Mouse (Mus musculus) stomach, embryonic 14.5 days (tissue): ENCODE measurements at regions not wholly inside any gene's neighbourhood (a gene's known extent, or its start where the extent isn't known, plus 50 kb on each side); places are given as distances from the start of the nearest gene placed in this dataset.

ENCODE experiments used
- ATAC-seq: fragments of 200-750 bp; cut with Nextera tagmentation; 2 replicates; pipeline ENCODE4 v1.8.0; 2017; ENCODE audit warnings: low read depth, moderate TSS enrichment; ENCODE audit not compliant: insufficient number of reproducible peaks, insufficient read depth, low FRiP score
- H3K27ac ChIP-seq: fragments of 300-500 bp; sonication (generic); 2 replicates; pipeline ENCODE4 v1.5.1; 2014; ENCODE audit warnings: mild to moderate bottlenecking, low read length, moderate library complexity, mixed read lengths
- H3K27me3 ChIP-seq: fragments of 300-500 bp; sonication (generic); 2 replicates; pipeline ENCODE4 v1.6.1; 2014; ENCODE audit warnings: low read length, control low read depth, mixed read lengths; ENCODE audit not compliant: control insufficient read depth, insufficient read depth
- H3K36me3 ChIP-seq: fragments of 300-500 bp; sonication (generic); 2 replicates; pipeline ENCODE4 v1.6.1; 2014; ENCODE audit warnings: mild to moderate bottlenecking, control low read depth, low read length, moderate library complexity, mixed read lengths; ENCODE audit not compliant: control insufficient read depth, insufficient read depth
- H3K4me1 ChIP-seq: fragments of 300-500 bp; sonication (generic); 2 replicates; pipeline ENCODE4 v1.6.1; 2014; ENCODE audit warnings: low read length, control low read depth, mixed read lengths; ENCODE audit not compliant: control insufficient read depth, insufficient read depth
- H3K4me2 ChIP-seq: fragments of 300-500 bp; sonication (generic); replicated peaks from 2 replicates; pipeline ENCODE4 v1.6.1; 2014; ENCODE audit warnings: low read depth, low read length, control low read depth
- H3K4me3 ChIP-seq: fragments of 300-500 bp; sonication (generic); 2 replicates; pipeline ENCODE4 v1.5.1; 2014; ENCODE audit warnings: low read depth, low read length, control low read depth
- H3K9ac ChIP-seq: fragments of 300-500 bp; sonication (generic); replicated peaks from 2 replicates; pipeline ENCODE4 v1.6.1; 2014; ENCODE audit warnings: low read depth, mild to moderate bottlenecking, control low read depth, low read length, moderate library complexity, mixed read lengths
- H3K9me3 ChIP-seq: fragments of 300-500 bp; sonication (generic); 2 replicates; pipeline ENCODE4 v1.6.1; 2016; ENCODE audit warnings: low read depth, low read length, control low read depth; ENCODE audit not compliant: control insufficient read depth
- WGBS: fragments of 180-500 bp; shearing (Covaris S2); extraction: QIAGEN DNeasy Blood & Tissue Kit; methylation state at CpG from one replicate; pipeline ENCODE4 v1.1.7; 2014; 5-methylcytosine and 5-hydroxymethylcytosine counted together

DNA sequence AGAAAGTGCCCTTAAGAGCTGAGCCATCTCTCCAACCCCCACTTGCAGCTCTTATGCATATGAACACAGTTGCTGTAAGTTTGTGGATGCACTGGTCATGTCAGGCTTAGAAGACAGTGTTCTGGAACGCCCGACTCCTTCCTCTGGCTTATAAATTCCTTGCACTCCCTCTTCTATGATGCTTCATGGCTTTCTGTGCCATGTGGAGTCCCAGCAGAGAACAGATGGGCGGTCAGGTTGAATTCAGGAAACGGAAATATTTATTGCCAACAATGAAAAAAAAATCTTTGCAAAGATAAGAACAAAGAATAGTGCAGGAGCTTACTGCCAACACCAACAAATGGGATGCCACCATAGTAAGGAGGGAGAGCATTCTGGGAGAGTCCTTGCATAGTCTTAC is 113.9 kb upstream of the Arg1 start:
- H3K4me3 ChIP-seq, result no peak overlapping the region
- H3K4me2 ChIP-seq, result no peak overlapping the region
- H3K9ac ChIP-seq, result no peak overlapping the region
- H3K27me3 ChIP-seq, result no peaks in the 10 kb centered on the region
- WGBS, result 86% methylated on average over 4 of the region's 4 CpGs
- H3K4me1 ChIP-seq, result no peaks in the 10 kb centered on the region
- no peak for ATAC-seq
- no peaks in the 10 kb centered on the region for H3K36me3 ChIP-seq
- no peaks in the 10 kb centered on the region for H3K9me3 ChIP-seq
- no peak overlapping the region for H3K27ac ChIP-seq

GRCm38 (mm10) chr10:25039926-25040325 is 112.6 kb upstream of the Arg1 start:
- H3K27ac ChIP-seq, result no peak overlapping the region
- H3K4me3 ChIP-seq, result no peak overlapping the region
- H3K36me3 ChIP-seq, result no peaks in the 10 kb centered on the region
- WGBS, result 89% methylated on average over 3 of the region's 3 CpGs
- no peaks in the 10 kb centered on the region for H3K27me3 ChIP-seq
- ATAC-seq, result no peak
- H3K4me2 ChIP-seq, result no peak overlapping the region
- H3K4me1 ChIP-seq, result no peaks in the 10 kb centered on the region
- no peaks in the 10 kb centered on the region for H3K9me3 ChIP-seq
- H3K9ac ChIP-seq, result no peak overlapping the region

DNA sequence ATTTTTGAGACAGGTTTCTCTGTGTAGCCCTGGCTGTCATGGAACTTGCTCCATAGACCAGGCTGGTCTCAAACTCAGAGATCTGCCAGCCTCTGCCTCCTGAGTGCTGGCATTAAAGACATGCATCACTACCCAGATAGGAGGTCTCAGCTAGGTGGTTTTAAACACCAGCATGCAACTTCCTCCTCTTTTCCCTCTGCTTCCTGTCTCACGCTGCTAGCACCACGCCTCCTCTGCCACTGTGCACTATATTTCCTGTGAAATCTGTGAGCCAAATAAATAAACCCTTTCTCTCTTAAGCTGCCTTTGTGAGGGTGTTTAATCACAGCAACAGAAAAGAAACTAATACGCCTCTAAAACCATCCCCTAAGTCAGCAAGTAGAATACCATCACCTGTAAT is 109.6 kb upstream of the Arg1 start:
- Histone ChIP-seq H3K4me1 (no peaks in the 10 kb centered on the region), H3K36me3 (no peaks in the 10 kb centered on the region), H3K9ac (no peak overlapping the region), H3K4me2 (no peak overlapping the region), H3K9me3 (no peaks in the 10 kb centered on the region), H3K4me3 (no peak overlapping the region), H3K27ac (no peak overlapping the region), H3K27me3 (no peaks in the 10 kb centered on the region)
- 85% methylated on average over 3 of the region's 3 CpGs for WGBS
- ATAC-seq, result no peak

DNA sequence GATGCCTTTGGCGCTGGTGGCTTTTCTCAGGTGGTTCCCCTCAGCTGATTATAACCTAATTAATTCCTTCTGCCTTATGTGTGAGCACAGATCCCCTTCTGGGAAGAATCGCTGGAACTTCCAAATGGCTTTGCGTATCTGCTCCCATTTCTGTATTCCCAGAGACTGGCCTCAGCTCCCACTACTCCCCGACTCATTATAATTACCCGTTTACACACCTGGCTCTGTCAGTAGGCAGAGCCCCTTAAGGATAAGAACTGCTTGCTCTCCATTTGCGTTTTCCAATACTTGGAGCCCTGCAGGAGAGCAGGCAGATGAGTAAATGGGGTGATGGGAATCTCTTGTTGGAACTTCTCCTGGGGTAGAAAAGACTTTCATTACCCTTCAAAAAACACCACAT is 108.1 kb upstream of the Arg1 start:
- no peaks in the 10 kb centered on the region for H3K27me3 ChIP-seq
- H3K9me3 ChIP-seq, result no peaks in the 10 kb centered on the region
- no peaks in the 10 kb centered on the region for H3K36me3 ChIP-seq
- no peak overlapping the region for H3K9ac ChIP-seq
- H3K4me2 ChIP-seq, result no peak overlapping the region
- no peak overlapping the region for H3K4me3 ChIP-seq
- H3K27ac ChIP-seq, result no peak overlapping the region
- WGBS, result 71% methylated on average over 6 of the region's 6 CpGs
- no peaks in the 10 kb centered on the region for H3K4me1 ChIP-seq
- ATAC-seq, result no peak

DNA sequence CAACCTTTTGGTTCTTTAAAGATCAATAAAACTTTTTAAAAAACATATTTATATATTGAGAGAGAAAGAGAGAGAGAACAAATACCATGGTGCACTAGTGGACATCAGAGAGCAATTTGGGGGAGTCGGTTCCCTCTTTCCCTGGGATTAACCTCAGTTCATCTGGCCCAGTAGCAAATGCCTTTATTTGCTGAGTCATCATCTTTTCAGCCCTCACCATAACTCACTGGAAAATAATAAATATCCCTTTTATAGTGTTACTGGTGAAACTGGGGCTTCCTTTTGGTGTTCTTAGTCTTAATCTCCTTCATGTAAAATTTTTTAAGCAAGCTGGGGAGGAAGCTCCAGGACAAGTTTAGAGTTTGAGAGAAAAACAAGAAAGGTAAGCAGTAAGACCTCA is 105.3 kb upstream of the Arg1 start:
- Histone ChIP-seq H3K9me3 (no peaks in the 10 kb centered on the region; the same call in 1 of the 2 replicates), H3K27me3 (no peaks in the 10 kb centered on the region), H3K4me2 (no peak overlapping the region), H3K4me1 (no peaks in the 10 kb centered on the region), H3K36me3 (no peaks in the 10 kb centered on the region), H3K27ac (no peak overlapping the region), H3K4me3 (no peak overlapping the region), H3K9ac (no peak overlapping the region)
- WGBS, result 44% methylated on average over 1 of the region's 1 CpGs
- ATAC-seq, result no peak

DNA sequence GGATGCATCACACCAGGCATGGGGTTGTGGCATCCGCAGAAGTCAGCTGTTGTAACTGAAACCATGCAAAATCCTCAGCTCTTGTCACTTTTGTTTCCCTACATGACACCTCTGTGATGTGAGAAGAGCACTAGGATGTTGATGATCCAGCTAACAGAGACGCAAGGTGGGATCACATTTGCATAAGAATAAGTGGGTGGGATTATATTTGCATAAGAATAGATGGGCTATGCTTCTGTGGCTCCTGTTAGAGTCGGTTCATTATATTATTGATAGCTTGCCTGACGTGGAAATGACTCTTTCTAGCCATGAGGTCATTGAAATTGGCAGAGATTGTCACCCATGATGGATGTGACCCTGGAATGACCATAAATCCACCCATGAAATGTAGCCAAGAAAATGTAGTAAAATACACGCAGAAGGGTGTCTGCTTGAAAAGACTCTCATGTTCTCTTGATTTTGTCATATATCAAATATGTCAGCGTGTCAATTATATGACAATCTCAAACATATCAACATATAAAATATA is 102.2 kb upstream of the Arg1 start:
- Histone ChIP-seq H3K4me2 (no peak overlapping the region), H3K4me3 (no peak overlapping the region), H3K9me3 (no peaks in the 10 kb centered on the region; the same call in 1 of the 2 replicates), H3K27me3 (no peaks in the 10 kb centered on the region), H3K36me3 (no peaks in the 10 kb centered on the region), H3K9ac (no peak overlapping the region), H3K27ac (no peak overlapping the region), H3K4me1 (no peaks in the 10 kb centered on the region)
- 53% methylated on average over 6 of the region's 6 CpGs for WGBS
- no peak for ATAC-seq

DNA sequence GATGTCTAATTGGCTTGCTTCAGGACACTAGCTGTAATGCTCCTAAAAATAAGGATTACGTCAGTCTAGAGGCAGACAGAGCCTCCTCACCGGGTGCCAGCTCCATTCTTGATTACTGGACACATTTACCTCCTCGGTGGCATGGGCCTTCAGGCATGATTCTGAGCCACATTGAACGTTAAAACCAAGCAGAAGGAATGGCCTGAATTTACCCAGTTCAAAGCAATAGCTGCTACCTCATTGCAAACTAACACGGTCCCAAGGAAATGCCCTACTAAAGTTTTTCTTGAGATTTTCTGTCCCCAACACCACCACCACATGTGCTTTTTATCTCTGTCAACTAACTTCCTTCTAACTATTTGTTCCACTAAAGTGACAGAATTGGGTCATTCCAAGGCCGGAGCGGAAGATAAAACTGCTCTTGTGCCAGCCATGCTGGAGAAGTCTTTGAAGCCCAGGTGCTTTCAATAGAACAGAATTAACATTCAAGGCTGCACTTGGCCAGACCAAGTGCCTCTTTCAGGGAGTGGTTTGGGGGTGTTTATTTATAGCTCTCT is 96.4 kb upstream of the Arg1 start:
- Histone ChIP-seq H3K4me3 (no peak overlapping the region), H3K36me3 (no peaks in the 10 kb centered on the region), H3K9ac (no peak overlapping the region), H3K4me1 (no peaks in the 10 kb centered on the region), H3K9me3 (no peaks in the 10 kb centered on the region; the same call in 1 of the 2 replicates), H3K4me2 (no peak overlapping the region), H3K27me3 (no peaks in the 10 kb centered on the region), H3K27ac (no peak overlapping the region; the same call in 1 of the 2 replicates)
- WGBS, result 70% methylated on average over 7 of the region's 7 CpGs
- ATAC-seq, result no peak

- H3K4me3 ChIP-seq, result no peak overlapping the region
- H3K9me3 ChIP-seq, result no peaks in the 10 kb centered on the region; the same call in 1 of the 2 replicates
- no peaks in the 10 kb centered on the region for H3K36me3 ChIP-seq
- H3K9ac ChIP-seq, result no peak overlapping the region
- no peaks in the 10 kb centered on the region for H3K27me3 ChIP-seq
- no peak overlapping the region; the same call in 1 of the 2 replicates for H3K27ac ChIP-seq
- H3K4me1 ChIP-seq, result no peaks in the 10 kb centered on the region
- 84% methylated on average over 4 of the region's 4 CpGs for WGBS
- no peak overlapping the region for H3K4me2 ChIP-seq
- no peak for ATAC-seq
Measured at GRCm38 (mm10) chr10:25023044-25023540, 95.8 kb upstream of the Arg1 start.

DNA sequence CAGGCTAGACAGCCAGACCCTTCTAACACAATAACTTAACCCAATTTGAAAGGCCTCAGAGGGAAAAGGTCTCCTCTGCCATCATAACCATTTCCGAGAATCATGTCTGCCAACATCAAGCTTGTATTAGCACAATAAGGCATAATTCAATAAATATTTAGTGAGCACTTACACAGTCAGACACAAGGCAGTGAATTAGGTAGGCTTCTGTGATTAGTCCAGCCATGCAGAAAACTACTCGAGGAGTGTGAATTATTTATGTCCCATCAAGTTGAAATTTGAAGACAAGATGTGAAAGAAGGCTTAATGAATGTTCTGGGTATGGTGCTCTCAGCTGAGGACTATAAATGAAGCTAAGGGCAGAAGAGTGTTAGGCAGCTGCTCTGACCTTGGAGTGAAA is 91.7 kb upstream of the Arg1 start:
- no peaks in the 10 kb centered on the region for H3K27me3 ChIP-seq
- WGBS, result 57% methylated on average over 2 of the region's 2 CpGs
- no peak overlapping the region for H3K27ac ChIP-seq
- no peaks in the 10 kb centered on the region for H3K36me3 ChIP-seq
- no peaks in the 10 kb centered on the region for H3K9me3 ChIP-seq
- H3K4me1 ChIP-seq, result no peaks in the 10 kb centered on the region
- H3K9ac ChIP-seq, result no peak overlapping the region
- ATAC-seq, result no peak
- no peak overlapping the region for H3K4me3 ChIP-seq
- no peak overlapping the region for H3K4me2 ChIP-seq
